Mouse (Mus musculus): ENCODE data around the gene Nefh.

Gene Nefh

DNA sequence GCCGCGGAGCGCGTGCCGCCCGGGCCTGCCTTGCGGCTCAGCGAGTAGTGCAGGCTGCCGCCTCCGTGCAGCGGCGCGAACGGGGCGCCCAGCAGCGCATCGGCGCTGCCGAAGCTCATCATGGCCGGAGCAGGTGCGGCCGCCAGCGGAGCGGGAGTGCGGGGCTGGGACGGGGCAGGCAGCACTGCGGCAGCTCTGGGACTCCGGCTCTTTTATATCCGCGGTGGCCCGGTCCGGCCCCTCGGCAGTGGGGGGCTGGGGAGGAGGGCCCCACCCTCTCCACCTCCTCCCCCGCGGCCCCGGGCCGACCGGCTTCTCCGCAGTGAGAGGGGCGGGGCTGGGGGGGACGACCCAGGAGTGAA is at the start of gene Nefh:
Gene Nefh (minus strand): TSS at position 252 of the 362 bp plus-strand sequence.
- DNase-seq, result no peak

DNA sequence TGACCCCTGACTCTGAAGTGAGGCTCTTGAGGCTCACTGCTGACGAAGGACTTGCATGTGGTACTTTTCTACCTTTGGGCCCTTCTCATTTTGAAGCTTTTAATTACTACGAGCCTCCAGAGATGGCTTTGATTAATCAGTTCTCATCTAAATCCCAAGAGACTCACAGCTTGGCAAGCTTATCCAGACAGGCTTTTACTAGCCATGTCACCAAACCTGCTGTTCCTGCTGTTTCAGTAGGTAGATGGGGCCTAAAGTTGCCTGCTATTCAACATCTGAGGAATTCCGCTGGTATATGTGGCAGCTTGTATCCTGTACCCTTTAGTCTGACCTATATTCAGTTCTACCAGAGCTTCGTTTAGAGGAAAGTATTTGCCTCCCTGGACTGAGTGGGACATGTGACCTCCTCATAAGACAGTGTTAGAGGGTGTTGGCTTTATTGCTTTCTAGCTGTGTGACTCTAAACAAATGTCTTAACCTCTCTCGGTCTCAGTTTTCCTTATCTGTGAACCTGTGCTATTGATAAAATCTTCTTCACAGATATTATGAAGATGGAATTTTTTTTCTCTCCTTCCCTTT is 48.8 kb upstream of the Nefh start:
- DNase-seq, result no peak

DNA sequence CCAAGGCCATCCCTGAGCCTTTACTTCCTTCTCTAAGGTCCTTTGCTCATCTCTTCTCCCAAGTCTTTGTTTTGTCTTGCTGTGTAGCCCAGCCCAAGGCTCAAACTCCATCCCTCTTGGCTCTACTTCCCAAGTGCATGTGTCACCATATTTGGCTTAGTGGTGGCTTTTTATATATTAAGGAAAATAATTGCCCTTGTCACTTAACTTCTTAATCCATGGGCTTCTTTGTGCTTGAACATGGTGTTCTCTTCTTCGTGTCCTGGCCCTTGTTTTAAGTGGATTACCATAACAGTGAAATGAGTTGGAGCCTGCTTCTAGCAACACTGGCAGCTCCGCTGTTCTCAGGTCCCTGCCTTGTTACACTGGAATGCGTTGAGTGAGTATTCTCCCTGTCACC is 47.8 kb upstream of the Nefh start:
- DNase-seq, result no peak

DNA sequence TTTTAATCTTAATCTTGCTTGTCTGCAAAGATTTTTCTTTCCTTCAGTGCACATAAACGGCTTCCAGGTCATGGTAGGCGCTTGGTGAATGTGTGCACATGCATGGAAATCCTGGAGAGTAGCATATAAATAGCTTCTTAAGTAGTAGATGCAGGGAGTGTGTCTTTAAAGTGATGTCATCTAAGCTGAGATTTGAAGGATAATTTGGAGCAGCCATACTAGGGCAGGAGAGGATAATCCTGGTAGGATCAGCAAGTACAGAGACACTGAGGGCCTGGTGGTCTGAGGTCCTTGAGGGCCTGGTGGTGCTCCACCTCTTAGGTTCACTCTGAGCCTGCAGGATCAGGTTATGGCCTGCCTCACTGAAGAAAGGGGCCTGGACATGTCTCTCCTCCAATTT is 44.6 kb upstream of the Nefh start:
- no peak for DNase-seq

DNA sequence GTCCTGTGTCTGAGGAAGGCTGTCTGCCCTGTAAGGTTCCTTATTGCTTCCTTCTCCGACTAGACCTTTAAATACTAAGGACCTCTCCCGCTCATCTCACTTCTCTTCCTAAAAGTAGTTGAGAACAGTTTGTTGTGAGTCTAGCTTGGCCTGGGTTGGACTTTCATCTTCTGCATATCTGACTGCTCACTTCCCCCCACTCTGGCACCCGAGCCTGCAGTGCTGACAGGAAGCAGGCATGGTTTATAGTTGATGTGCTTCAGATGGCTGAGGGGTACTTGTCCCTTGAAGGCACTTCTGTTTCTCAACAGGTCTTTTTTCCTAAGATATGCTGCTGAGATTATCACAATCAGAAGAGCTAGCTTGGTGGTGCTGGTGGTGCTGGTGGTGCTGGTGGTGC is 41.3 kb upstream of the Nefh start:
- peak; percentile 38 for DNase-seq

DNA sequence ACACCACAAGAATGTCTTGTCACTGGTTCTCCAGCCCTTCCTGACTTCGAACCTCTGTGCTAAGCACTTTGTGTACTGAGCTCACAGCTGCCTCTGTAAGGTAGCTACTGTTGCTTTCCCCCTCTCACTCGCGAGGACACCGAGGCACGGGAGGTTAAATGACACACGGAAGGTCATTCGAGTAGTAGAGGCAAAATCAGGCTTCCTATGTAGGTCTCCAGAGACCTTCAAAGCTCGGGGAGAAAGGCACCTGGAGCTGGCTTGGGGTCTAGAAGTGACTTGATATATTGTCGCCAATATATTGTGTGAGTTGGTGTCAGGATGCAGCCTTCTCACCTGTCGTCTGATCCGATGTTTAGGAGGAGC is 39.6 kb upstream of the Nefh start:
- no peak for DNase-seq

DNA sequence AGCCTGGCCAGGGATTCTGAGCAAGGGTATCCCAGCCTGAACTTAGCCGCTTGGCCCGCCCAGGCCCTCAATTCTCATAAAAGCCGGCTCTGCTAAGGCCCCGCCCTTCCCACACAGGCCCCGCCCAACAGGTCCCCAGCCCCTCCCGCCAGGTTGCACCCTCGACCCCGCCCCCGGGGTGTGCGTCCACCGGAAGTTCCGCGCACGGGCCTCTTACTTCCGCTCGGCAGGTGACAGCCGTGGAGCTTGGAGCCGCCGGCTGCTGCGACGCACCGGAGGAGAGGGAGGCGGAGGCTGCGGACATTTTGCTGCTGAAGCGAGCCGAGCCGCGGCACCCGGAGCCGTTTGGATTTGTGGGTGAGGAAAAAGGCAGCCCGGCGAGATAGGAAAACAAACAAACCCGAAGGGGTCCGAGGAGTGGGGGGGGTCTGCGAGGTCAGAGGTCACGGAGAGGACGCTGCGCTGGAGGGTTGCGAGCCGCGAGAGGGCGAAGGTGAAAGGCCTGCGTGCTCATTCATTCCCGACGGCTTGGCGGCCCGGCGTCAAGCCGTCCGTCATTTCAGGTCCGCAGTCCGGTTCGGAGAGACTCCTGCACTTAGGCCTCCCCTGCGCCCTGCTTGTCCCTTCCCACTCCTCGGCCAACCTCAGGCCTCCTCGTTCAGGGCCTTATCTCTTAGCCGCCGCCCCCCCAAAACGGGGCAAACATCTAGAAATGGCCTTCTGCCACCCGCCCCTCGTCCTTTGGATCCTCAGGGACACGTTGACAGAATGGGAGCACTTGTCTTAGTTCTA is 39.0 kb upstream of the Nefh start, which contains the start of gene Ap1b1:
Gene Ap1b1 (plus strand): TSS at position 130 of the 792 bp plus-strand sequence.
- peak; percentile 97 for DNase-seq

DNA sequence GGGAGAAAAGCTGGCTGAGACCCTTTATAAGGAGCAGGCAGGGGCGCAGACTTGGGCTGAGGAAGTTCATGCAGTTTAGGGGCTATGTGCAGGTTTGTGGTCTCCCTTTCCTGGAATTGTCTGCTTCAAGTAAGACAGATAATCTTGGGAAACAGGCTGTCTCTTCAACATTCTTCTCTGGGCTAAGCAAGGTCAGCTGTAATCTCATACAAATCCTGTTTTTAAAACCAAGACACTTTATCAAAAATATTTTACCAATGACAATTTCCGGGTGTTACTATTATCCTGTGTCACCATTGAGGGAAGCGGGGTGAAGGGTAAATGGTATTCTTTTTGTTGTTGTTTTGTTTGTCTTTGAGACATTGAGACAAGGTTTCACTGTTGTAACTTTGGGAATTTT is 36.9 kb upstream of the Nefh start:
- no peak for DNase-seq

DNA sequence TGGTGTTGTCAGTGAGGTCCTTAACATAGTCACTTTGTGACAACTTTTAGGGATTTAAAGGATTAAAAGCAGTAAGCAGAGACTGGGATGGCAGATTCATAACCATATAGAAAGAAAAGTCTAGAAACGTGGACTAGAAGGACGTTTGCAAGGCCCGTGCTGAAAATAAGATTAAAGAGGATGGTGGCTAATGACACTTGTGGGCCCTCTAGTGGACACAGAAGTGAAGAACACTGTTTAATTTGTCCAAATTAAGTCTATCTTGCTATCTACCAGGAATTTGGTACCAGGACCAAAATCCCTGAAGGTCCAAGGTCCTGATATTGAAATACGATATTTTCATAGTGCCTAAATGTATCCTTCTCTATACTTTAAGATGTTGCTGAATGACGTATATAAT is 36.4 kb upstream of the Nefh start:
- peak; percentile 48 for DNase-seq

DNA sequence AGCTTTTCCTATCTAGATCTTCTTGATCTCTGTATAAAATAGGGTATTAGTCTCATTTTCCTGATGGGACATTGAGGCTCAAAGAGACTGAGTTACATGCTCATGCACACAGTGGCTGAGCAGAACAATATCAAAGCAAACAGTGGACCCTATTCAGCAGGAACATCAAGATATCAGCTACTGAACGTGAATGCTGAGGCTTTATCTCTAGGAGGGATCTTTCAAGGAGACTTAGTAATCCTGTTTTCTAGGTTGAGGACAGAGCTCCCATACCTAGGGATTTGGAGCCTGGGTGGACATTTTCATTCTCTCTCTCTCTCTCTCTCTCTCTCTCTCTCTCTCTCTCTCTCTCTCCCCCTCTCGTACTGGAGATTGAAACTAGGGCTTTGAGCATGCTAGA is 35.7 kb upstream of the Nefh start:
- no peak for DNase-seq

DNA sequence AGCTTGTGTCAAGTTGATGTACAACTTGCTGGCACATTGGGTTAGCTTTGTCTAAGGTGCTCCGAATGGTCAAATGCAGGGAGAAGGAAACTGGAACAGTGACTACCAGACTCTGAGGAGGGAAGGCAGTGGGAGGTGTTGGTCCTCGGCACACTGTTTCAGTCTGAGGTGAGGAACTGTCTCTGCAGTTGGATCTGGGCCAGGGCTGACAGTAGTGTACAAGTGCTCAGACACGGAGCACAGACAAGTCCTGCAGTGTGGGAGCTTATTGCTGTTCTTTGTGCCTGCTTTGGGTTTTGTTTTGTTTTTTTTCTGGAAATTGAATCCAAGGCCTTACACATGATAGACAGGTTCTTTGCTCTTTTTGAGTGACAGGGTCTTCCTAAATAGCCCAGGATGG is 35.1 kb upstream of the Nefh start:
- DNase-seq, result peak; percentile 35

DNA sequence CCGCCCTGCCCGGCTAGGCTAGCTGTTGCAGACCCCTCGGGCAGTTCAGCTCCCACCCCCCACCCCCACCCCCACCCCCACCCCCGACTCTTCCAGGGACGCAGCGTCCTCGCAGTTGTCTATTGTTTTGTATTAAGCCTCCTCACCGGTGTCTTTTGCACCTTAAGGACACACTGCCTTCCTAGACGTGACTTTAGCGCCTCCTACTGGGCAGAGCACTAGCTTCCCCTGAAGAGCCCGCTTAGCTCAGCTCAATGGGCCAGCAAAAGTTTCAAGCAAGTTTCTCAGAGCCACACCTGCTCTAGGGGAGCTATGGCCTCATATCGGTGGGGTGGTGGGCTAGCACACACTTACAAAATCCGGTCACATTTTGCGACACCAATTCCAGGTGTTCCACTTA is 27.8 kb upstream of the Nefh start:
- peak; percentile 88 for DNase-seq

DNA sequence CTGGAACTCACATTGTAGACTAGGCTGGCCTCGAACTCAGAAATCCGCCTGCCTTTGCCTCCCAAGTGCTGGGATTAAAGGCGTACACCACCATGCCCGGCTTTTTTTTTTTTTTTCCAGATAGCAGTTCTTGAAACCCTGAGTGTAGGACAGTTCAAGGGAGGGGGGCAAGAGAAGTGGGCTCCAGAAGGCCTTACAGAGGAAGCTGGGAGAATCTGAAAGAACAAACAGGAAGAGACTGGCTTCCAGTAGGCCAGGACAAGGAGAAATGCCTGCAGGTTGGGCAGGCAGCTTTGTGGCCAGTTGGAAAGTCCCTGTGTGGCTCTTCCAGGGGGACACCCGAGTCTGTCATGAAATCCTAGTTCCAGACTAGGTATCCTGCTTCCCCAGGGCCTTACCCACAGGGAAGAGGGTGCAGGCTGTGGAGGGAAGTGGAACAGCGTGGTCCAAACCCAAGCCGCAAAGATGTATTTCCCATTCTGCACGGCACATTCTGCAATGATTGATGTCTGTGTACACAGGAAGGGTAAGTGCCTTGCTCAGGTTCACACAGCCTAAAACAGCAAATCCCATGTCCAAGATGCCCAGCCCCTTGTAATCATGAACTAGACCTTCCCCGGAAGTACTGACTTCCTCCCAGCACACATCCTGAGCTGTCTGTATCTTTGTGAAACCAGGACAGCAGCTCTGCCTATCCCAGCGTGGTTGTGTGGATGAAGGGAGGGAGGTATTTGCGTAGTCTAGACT is 26.7 kb upstream of the Nefh start:
- peak; percentile 32 for DNase-seq

DNA sequence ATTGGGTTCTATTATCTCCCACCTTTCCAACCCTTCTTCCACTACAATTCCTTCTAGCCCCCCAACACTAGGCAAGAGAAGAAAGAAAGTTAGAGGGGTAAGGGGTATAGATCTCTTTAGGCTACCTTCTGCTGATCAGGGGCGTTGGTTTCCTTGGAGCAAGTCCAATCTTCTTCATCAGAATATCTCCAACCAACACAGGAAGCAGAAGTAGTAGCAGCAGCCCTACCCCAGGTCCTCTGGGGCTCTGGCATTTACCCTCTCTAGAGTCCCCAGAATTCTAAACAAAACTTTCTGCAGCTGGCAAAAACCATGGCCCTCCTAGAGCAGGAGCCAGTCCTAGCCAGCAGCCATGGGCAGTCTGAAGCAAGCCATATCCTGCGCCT is 26.0 kb upstream of the Nefh start:
- no peak for DNase-seq

DNA sequence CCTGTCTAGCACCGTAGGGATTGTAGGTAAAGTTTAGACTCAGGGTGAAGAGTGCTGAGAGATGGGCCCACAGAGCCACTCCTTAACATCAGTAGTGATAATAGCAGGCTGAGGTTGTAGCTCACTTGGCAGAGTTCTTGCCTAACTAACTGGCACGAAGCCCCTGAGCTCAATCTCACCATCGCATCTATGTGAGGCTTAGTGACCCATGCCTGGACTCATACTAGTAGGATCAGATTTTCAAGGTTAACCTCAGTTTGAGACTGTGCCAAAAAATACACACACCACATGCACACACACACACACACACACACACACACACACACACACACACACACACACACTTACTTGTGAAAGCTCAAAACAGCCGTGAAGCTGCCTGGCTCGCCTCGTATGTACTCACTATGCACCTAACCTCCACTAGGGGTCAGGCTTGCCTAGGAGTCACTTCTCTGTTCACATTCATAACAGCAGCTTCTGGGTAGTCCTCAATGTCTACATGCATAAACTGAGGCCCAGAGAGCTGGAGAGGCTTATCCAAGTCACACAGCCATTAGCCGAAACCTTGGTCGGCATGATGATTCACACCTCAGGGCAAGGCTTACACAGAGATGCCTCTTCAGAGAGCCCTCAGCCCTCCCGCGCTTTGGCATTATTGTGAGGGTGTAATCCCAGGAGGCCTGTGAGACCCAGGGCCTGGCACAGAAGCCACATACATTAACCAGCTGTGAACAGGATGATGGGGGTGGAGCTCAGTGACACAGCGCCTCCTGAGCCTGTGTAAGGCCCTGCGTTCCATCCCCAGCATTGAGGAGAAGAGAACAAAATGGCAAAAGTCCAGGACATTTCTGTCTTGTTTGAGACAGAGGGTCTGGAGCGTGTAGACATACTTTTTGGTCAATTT is 25.4 kb upstream of the Nefh start:
- DNase-seq, result peak; percentile 74

DNA sequence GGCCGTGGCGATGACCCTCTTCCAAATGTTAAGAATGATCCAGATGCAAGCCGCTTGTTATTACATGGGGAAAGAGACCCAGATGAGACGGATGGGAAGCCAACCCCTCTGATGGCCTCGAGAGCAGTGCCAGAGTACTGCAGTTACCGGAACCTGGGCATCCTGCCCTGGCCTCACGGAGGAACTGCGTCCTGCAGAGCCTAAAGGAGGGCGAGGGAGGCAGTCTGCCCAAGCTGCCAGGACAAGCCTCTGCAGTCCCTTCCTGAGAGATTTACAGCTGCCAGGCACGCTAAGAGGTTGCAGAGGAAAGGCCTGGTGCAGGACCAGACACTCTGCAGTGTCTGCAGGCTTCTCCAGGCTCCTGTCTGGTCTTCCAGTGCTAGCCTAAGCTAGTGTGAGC is 20.5 kb upstream of the Nefh start:
- peak; percentile 60 for DNase-seq

DNA sequence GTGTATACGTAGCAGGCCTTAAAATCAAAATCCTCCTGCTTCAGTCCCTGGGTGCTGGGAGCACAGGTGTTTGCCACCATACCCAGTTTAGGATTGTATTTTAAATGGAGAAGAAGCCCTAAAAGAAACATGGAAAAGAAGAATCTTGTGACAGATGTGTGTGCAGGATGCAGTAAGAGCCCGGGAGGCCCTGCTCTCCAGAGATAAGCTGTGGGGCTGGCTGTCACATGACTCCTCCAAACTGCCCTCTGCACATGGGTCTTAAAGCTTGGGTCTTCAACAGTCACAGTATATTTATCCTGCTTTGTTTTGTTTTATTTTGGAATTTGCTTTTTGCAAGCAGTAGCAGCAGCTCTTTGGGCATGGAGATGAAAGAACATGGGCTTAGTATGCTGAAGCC is 19.7 kb upstream of the Nefh start:
- DNase-seq, result no peak

DNA sequence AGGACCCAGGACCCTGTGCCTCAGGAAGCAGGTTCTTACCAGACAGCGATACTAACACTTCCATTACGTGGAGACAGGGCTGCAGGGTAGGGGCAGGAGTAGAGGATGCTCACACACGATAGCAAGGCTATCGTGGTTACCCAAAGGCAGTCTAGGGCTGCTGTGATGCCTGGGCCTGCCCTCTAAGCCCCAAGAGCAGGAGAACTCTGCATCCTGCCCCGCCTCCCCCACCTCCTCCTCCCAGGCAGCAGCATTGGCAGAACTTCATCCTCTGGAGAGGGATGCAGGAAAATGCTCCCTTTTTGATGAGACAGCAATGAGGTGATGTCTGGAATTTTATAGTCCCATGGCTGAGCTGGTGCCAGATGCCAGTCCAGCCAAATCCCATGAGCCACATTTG is 19.0 kb upstream of the Nefh start:
- DNase-seq, result peak; percentile 45

DNA sequence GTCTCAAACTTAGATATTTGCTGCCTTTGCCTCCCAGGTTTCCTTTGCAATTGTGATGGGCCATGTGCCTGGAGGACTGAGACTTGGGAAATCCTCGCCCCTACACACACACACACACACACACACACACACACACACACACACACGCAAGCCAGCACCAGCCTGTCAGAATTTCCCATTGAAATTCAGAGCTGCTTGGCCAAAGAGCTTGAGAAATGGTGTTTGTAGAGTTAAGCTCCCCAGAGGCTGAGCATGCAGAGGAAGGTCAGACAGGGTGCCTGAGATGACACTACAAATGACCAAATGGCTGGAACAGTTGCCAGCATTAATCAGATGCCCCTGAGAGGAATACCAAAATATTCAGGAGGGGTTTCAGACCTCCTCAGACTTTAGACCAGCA is 18.5 kb upstream of the Nefh start:
- no peak for DNase-seq

DNA sequence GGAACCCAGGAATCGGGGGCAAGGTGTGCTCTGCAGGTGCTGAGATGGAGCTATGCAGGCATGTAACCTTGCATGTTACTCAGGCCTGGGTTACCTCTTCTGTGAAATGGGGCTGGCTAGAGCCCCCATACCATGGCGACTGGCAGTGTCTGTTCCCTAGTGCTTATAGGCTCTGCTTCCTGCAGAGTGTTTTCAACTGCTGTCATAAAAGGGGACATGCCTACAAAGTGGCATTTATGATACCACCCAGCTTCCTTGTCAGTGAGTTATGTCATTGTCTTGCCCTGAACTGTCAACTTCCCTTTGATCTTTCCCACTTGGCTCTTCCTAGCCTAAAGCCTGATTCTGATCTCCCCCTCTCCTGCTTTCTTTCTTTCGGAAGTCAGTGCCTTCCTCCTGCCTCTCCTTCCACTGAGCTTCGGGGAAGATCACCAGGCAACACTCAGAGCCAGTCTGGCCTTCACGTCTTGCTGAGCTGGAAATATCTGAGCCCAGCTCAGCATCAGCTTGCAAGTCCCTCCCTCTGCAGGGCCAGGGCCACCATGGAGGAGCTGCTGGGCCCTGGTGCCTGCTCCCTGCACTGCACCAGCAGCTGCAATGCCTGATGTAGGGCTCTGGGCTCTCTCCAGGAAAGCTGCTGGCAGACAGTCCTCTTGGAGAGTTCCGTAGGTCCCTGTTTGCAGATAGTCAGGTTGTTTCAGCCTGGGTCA is 15.4 kb upstream of the Nefh start:
- DNase-seq, result no peak

DNA sequence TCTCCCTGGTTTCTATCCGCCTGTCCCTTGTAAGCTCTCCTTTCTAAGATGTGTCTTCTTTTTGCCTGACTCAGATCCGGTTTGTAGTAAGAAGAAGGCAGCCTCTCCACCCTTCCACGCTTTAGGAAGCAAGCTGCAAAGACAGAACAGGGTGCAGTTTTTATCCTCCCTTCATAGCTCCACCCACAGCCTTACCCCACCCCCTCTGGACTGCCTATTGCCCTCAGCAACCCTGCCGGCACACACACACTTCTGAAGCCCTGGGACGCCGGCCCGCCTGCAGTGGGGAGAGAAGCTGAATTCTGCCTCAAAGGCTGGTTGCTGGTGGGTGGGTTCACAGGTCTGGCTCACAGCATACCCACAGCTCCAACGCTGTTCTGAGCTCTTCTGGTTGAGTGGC is 6.1 kb upstream of the Nefh start:
- DNase-seq, result peak; percentile 48

DNA sequence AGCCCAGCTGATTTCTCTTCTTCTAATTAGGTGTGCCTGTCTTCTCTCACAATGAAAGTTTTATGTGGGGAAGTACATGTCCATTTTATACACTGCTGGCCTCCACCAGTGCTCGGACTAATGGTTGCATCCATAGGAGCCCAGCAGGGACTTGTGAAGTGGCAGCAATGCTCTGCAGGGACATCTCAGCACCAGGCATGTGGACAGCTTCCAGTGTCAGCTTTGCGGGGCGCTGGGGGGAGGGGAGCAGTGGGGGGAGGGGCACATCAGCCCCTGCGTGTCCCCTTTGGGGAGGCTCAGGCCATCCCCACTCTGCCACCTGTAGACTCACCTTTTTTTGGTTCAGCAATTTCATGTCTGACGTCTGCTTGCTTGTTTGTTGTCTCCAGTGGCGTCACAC is 5.5 kb upstream of the Nefh start:
- peak; percentile 42 for DNase-seq

All from kidney, postnatal 10 days (tissue).